Mouse (Mus musculus): ENCODE data around the gene Naa16.

The Naa16 gene

DNA sequence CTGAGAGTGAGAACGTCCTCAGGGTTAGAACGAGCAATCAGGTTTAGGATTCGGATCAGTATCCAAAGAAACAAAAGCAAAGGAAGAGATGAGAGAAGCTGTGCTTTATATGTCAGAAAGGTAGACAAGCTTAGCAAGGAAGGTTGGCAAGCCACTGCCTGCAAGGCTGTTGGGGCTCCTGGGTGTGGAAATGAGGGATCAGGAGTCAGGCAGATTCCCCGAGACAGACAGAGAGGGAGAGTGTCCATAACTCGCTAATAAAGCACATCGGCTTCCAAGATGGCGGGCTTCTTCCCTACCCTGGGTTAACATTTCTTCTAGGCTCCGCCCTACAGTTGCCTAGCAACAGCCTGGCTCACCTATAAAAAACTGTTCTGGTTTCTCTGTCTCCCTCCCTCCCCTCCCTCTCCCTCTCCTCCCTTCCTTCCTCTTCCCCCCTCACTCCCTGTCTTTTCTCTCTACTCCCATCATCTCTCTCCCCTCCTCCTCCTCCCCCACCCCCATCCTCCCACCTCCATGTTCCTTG is 114.6 kb downstream of the Naa16 start:
- no peak for TF ChIP-seq GATA4 (IDR thresholded peaks at IDR 0.05; ENCODE audit: insufficient replicate concordance, low read length)

DNA sequence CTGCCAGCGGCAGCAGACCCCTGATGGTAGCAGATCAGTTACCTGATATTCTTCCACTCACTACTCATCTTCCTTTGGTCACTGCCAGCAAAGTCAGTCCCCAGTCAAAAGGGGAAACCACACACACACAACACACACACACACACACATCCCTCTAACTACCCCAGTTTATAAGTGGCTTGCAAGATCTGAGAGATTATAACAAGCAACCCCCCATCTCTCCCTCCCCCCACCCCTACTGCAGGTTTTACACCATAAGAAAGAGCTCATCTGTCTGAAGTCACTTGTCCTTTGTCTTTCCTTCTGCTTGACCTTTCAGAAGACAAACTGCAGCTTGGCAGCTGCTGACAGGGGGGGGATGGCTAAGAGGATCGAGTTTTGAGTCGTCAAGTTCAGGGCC is 115.1 kb downstream of the Naa16 start:
- no peak for TF ChIP-seq GATA4 (IDR thresholded peaks at IDR 0.05; ENCODE audit: insufficient replicate concordance, low read length)

Measured in liver, adult (tissue).